Mouse (Mus musculus): ENCODE measurements at regions not wholly inside any gene's neighbourhood (a gene's known extent, or its start where the extent isn't known, plus 50 kb on each side); places are given as distances from the start of the nearest gene placed in this dataset.
"Not testable (repeated sequence)": the region's sequence is repeated elsewhere in the genome, so short reads cannot be mapped to it uniquely, and the experiment has no call there.

DNA sequence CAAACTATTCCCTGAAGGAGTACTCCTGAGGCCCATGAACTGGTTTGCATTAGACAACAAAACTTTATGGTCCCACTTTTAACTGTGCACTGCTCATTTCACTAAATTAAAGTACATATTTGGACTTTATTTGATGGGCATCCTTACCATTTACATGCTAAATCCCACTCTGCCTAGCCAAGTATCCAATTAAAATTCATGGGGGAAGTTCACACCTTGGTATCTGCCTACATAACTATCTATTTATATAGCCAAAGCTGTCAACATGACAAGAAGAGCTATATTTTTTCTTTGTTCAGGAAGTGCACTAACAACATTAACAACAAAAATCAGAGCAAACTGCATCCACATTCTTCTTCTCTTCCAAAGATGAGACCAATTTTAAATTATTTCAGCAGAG, 317.7 kb upstream of the Nwd2 start:
- peak; percentile 70 for DNase-seq (ENCODE audit: low read depth, low spot score)

DNA sequence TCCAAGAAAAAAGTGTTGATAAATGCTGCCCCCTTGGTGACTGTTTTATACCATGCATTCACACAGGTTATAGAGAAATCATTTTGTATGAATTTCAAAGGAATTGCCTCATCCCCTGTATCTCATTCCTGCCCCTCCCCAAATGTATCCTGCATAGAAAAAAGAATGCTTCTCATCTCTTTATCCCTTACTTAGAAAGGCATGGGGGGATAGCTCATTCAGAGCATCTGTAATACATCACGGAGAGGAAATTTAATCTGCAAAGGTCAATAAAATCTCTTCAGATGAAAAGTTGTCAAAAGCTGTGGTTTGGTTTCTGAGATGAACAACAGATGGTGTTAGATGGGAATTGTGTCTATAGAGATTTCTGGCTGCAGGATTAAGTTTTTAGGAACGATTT, 297.8 kb upstream of the Nwd2 start:
- no peak for DNase-seq (ENCODE audit: low read depth, low spot score)

DNA sequence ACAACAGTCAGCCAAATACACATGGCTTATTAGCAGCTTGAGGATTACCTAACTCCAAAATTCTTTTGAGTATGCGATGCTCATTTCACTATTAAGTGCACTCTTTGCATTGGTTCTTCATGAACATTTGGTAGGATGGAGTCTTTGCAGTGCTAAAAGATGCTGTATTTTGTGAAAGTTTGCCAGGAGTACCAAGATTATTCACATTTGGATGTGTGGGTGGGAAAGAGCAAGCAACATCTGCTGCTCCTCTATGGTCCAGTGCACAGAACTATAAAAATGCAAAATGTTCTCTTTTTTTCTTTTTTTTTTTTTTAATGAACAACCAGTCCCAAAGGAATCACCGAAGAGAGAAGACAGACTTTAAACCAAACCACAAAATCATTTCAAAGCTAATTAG, 256.9 kb upstream of the Nwd2 start:
- DNase-seq (ENCODE audit: low read depth, low spot score) = peak; percentile 80

DNA sequence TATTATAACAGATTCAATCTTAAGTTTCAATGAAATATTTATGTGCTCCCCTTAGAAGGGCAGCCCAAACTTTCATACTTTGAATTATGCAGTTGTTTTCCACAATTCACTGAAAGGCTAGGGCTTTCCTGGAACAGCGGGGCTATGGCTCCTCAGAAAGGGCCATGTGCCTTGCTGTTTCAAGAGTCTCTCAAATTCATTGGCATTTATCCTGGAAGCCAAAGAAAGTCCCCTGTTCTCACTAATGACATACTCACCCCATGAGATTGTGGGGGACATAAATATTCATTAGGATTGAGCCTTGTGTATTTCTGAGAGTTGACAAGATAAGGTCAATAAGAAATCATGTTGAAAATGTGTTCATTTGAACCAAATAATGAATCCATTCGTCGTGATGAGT, 250.9 kb upstream of the Nwd2 start:
- no peak for DNase-seq (ENCODE audit: low read depth, low spot score)

DNA sequence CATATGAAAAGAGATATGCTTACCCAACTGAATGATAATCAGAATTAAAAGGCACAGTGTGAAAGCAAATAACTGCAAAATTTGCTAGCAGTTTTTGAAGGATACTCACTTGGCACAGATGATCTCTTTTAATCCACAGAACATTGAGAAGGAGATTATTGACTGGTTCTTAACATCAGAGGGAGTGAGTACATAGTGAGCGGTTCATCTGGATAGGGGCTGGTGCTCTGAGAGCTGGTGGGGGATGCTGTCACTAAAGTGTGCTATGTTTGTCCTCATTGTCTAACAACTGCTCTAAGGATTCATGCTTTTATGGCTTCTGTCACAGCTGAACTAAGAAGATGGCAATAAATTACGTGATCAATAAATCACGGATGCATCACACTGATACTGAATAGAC, 218.7 kb upstream of the Nwd2 start:
- DNase-seq (ENCODE audit: low read depth, low spot score) = no peak

DNA sequence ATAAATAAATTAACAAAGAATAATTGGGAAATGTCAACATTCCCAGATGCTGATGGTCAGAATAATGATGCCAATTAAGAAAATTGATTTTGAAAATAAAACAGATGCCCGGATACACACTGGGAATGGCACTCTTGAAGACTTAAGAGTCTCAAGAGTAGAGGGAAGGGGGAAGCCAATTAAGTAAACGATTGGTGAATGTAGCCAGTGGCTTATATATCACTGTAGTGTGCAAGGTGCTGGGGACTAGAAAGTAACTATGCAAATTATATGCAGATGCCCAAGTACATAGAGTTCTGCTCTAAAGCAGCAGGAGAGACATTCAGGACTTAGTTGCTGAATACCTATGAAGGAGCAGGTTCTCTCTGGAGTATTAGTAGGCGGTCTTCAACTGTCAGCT, 204.5 kb upstream of the Nwd2 start:
- DNase-seq (ENCODE audit: low read depth, low spot score) = no peak

DNA sequence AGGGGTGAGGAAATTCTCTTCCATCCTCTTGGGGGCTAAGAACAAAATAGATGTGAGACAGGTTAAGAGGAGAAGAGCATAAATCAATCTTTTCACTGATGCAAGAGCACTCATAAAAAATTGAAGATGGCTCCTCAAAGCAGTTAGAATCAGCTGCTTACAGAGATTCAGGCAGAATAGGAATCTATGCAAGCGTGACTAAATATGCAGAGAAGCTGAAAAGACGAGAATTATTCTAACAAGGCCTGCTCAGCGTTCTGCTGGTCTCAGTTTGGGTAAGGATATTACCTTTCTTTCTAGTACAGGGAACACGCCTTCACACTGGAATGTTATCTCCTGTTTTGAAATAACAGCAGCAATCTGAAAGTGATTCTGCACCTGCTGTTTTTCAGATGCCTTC, 203.7 kb upstream of the Nwd2 start:
- DNase-seq (ENCODE audit: low read depth, low spot score) = peak; percentile 48

DNA sequence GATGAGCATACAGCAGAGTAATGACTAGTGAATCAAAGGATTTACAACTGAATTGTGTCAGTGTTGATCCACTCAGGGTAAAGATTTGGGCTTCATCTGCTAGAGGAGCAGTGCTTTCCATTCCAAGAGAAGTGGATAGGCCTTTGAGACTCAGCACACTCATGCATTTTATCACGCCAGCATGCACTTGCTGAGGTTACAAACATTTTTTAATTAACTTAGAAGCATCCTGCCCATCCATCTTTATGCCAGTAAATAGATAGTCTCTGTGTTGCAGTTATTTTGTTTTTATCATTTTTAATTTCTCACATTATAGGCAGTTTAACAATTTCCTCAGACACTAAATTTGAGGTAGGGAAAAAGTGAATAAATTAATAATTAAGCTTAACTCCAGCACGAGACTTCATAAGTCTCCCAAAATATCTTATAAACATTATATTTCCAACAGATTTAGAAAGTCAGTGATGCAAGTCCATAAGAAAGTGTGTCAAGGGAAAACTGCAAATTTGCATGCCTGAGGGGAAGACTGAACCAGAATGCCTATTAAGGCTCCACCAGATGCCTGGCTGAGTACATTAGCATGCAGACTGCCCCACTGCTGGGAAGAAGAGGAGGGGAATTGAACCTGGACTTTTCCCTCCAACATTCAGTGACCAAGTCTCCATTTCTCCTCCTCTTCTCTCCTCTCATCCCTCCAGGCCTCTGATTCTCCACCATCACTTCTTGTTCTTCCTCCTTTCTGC, 180.2 kb upstream of the Nwd2 start:
- DNase-seq (ENCODE audit: low read depth, low spot score) = peak; percentile 40

DNA sequence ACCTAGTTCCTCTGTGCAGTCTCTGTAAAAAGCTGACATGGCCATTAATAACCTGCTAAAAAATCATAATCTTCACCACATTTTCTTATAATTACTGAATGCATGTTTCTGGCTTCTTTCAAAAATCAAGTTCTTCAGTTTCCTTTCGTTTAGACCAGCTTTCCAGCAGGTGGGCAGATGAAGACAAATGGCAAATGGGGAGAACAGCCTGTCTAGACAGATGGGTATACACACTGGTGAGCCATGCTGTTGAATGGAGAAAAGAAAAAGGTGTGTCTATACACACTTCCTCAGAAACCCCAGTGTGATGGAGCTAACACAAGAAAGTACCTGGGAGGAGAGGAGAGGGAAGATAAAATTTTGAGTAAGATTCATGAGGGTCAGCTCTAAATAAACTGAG, 179.2 kb upstream of the Nwd2 start:
- peak; percentile 61 for DNase-seq (ENCODE audit: low read depth, low spot score)

DNA sequence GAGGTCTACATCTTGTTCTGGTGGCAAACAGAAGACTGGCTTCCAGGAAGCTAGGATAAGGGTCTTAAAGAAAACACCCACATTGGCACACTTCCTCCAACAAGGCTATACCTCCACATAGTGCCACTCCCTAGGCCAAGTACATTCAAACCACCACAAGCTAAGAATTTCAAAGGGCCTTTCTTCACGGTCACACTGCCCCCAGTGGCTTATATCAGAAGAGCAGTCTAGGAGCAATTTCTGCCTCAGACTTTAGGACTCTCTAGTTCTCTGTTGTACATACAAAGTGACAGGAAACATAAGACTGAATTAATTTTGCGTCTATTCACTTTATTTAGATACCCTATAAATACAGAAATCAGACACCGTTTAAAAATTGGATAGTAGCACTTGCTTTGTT, 175.7 kb upstream of the Nwd2 start:
- no peak for DNase-seq (ENCODE audit: low read depth, low spot score)

DNA sequence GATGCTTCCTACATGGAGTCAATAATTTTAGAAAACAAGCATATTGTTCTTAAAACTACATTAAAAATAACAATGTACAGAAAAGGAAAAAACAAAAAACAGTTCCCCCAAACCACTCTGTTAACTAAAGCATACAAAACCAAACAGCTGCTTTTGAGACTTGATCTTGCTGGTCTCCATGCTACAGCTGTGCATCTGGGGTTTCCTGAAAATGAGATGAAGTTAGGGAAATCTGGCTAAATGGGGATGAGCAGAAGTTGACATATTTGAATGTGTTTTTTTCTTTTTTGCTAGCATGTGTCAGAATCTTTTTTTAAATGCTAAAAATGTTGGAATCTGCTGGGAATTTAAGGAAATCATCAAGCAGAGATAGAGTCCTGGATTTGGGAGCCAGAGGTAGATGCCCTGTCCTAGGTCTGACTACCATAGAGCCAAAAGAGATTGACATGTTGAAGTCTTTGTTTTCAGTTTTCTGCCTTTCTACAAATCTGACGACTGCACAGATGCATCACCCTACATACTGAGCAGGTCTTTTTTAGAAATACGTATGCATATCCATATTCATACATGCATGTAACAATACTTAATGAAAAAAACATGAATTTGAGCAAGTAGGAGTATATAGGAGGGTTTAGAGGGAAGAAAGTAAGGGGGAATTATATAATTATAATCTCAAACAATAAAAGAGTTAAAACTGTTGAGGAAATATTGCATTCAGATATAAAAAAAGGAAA, 172.5 kb upstream of the Nwd2 start:
- DNase-seq (ENCODE audit: low read depth, low spot score) = peak; percentile 25

DNA sequence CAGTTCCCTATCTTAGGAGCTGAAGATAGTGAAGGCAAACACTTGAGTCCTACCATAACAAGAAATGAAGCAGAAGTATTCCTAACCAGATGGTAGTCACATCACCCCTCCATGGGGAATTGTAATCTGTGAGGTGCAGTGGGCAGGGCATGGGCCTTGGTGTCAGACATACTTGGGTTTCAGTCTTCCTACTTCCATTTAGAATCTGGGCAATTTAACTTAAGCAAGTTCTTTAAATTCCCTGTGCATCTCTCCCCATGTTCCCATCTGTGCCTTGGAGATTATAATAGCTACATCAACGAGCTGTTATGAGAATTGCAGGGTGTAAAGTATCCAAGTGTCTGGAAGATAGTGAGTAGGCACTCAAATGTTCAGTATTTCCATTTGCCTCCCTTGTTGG, 149.9 kb upstream of the Nwd2 start:
- DNase-seq (ENCODE audit: low read depth, low spot score) = peak; percentile 88

DNA sequence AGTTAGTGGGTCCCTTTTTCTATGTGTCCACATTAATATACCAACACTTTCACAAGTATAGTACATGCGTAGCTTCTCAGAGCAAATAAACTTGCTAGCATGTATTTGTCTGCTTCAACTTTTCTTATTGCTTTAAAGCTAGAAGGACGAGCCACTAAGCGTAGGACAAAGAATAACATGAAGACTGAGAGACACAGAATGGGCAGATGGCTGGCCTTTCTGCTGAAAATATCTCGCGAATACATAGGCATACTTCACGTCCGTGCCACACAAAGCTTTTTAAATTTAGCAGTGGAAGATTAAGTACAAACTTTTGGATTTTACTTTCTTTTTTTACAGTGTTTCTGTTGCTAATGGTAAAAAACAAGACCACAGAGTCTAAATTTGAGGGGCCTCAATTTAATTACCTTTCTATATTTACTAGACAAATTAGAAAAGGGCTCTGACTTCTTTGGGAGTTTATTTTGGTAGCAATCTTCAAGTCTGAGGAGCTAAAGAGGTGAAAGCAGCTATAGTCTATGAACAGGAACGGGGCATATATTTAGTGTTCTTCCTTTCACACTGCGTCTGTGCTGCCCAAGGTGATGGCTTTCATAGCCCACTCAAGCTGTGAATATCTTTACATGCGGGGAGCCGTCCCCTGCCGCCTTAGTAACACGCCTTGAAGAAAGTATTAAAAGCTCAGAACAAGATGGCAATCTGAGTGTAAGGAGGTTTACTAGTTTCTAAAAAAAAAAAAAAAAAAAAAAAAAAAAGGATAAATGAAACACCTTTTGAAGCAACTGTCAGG, 145.7 kb upstream of the Nwd2 start:
- DNase-seq (ENCODE audit: low read depth, low spot score) = peak; percentile 80

DNA sequence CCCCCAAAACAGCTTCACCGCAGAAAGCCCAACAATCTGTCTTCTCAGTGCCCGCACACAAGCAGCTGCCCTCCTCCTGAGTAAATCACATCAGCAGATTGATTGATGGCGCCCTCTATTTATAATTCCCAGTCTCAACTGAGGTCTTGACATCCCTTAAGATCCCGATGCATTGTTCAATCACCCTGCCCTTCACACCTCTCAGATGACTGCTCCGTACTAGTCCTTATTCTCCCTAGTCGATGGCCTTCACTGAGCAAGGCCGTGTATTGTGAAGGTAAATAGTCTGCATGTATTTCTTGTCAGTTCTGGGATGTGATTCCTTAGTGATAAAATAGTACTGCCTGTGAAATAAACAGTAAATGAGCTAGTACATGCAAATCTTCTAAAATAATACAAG, 114.7 kb upstream of the Nwd2 start:
- no peak for DNase-seq (ENCODE audit: low read depth, low spot score)

DNA sequence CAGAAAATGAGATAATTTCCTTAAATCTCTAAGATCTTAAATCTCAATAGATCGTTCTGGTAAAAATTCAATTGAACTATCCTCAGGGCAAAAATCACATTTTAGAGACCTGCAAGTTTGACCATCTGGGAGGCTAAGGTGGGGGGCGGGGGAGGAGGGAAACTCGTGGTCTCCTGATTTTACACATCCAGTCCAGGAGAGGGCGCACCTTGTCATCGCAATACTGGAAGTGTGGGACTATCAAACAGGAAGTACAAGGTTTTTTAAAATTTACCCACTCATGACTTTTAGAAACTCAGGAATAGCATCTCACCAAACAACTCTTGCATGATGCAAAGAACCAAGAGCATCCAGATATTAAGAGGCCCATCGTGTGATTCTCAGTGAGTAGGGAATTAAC, 108.4 kb upstream of the Nwd2 start:
- DNase-seq (ENCODE audit: low read depth, low spot score) = no peak

DNA sequence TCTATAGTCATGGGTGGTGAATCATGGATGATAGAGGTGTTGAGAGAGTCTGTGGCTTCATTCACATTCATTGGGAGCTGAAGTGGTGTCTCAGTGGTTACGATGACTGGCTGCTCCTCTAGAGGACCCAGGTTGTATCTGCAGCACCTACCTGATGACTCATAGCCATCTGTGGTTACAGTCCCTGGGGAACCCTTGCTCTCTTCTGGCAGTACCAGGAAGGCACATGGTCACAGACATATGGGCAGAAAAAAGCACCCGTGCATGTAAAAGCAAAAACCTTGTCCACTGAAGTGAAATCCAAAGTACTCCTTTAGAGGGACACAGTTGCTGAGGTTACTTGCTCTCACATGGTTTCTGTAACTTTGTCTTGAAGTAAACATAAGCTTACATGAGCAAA, 103.4 kb upstream of the Nwd2 start:
- peak; percentile 26 for DNase-seq (ENCODE audit: low read depth, low spot score)

DNA sequence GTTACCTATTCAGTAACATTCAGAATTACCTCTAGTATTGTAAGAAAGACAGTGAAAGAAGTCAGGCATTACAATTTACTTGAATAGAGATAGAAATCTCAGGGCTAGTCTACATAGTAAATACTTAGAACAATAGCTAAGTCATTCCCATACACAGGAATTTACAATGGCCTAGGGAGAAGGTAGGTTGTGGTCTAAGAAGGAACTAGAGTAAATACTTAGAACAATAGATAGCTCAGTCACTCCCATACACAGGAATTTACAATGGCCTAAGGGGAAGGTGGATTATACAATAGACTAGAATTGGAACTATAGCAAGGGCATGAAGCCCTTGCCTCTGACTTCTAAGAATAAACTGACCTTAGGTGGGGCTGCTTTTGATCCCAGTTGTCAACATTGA, 83.0 kb upstream of the Nwd2 start:
- not testable (repeated sequence) for DNase-seq (ENCODE audit: low read depth, low spot score)

DNA sequence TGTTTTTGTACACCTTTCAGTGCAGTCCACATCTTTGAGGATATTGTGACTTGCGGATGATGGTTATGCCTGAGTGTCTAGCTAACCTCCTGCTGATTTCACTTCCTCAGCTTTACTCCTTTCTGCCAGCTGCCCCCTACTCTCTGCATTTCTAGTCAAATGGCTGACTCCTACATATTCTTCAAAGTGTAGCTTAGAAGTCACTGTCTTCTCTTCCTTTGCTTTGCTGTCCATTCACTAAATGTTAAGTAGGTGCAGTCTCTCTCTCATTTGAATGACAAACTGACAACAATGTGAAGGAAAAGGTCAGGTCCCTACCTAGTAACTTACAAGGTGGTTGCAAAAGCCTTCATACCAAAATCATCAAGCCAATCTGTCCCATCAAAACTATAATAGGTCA, 73.5 kb upstream of the Nwd2 start:
- no peak for DNase-seq (ENCODE audit: low read depth, low spot score)

DNA sequence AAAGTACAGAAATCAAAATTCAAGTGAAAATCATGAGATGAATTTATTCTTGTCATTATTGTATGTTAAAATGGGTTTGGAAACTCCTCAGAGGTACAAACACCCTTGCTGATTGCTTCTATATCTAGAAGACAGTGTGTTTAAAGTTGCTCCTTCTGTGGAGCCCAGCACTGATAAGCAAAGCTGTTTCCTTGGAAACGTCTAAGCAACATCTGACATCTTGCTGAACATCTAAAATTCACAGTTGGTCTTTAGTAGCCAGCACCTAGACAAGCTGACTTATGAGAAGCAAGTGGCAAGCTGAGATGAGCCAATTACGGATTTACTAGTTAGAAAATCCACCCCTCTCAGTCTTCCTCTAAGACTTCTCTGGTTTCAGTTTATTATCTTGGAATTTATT, 69.5 kb upstream of the Nwd2 start:
- DNase-seq (ENCODE audit: low read depth, low spot score) = peak; percentile 56

DNA sequence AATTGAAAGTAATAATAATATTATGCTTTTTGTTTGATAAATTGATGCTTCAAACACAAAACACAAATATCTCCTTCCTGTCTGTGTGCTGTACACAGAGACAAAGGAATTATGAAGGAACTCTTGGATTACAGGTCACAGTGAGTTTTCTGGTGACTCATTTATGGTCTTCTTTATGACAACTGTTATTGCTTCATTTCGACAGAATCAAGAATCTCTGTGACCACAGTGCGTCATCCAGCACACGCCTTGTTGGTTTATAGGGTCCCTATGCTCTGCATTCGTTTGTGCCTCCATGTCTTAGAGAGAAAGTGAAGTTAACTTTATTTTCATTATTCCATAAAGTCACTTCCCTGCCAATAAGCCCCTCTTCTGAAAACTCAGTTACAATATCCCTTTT, 61.9 kb upstream of the Nwd2 start:
- no peak for DNase-seq (ENCODE audit: low read depth, low spot score)

DNA sequence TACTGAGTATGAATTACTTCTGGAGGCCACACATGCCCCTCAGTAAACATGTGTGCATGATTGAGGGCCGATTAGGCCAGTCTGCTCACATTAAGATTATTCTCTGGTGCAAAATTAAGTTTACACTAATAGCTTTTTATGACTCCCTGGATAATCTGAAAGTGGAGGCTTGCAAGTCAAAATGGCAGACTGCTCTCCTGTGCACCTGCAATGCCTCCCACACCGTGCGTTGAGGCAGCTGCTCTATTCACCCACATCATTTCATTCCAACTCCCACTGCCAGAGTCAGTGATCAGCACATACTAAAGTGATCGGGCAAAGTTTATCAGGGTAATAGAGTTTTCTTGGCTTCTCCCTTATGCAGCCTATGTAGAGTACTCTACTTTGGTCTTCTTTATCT, 61.0 kb upstream of the Nwd2 start:
- peak; percentile 15 for DNase-seq (ENCODE audit: low read depth, low spot score)

Measured in brain, adult 2 months (tissue).